Mouse (Mus musculus): ENCODE data around the gene Dgkh.
A peak's percentile ranks its signal among the peaks of the same experiment; 100 is the strongest.

Dgkh gene

DNA sequence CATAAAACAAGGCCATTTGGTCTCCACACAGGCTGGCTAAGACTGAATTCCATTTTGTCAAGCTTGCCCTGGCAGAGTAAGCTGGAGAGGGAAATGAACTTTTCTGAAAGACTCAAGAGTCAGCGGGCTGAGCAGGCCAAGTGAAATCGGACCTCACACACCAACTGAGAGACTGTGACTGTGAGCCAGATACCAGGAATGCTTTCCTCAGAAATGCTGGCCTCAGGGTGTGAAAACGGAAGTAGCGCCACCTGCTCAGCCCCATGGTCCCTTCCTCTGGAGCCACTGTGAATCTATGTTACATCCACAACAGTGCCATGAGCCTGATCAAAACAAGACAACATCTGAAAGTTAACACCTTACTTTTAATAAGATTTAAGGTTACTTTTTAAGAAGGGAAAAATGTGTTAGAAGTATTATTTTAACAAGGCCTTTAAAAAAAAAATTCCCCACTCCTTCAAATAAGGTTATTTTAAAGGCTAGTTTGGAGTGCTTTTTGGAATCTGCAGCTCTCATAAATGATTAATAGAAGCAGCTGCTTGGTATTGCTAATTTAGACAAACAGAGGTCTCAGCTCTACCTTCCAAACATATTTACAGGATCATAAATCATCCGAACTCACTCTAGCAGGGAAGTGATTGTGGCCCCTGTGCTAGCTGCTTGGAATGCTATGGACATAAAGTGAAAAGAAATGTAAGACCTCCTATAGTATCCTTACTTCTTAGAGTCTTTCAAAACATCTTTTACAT, 193.8 kb downstream of the Dgkh start:
- peak; percentile 35 for DNase-seq (ENCODE audit: low read depth, low spot score)

DNA sequence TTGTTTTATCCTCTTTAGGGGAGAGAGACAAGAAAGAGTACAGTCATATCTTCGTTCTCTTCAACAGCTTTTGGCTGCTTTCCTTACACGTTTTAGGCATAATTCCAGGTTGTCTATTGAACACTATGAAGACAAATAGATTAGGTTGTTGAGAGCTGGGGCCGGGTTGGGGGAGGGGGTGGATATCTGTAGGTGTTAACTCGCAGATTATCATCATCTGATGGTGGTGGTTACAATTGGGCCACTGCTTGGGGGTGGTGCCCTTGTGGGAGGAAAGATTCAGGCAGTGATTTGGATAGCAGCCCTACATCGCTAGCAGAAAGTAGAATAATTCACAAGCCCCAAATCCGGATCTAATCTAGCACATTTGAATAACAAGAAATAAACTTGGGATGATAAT, 195.0 kb downstream of the Dgkh start:
- DNase-seq (ENCODE audit: low read depth, low spot score): no peak

DNA sequence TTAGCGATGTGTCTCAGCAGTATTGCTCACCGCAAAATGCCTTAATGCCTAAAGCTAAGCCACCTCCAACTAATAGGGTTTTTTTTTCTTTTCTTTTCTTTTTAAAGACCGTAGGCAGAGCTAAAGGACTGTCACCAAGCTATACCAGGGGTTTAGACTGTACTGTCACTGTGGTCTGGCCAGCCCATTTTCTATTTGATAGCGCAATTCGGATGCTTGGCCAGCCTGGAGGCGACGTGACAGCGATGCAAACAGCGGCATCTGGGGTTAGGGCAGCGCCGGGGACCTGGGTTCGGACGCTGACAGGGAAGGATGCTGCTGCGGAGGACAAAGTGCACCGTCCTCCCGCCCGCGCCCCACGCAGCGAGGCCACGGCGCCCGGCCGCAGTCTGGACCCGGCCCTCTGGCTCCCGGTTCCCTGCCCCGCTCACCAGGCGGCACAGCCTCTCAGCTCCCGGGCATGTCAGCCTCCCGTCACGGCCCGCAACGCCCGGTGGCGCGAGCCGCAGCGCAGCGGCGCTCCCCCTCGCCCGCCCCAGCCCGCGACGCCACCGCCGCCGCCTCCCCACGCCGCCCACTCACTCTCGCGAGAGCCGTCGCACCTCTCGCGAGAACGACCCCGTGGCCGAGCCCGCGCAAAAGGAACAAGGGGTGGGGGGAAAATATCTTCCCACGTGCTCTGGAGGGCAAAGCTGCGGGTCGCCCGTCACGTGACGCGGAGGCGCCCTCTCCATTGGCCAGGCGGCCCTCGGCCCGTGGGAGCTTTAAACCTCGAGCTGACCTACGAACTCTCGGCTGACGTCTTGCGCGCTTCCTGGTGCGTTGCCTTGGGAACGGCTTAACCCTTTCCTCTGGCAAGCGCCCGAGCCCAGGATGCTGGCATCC, 196.1 kb downstream of the Dgkh start, which contains the start of gene Akap11:
Gene Akap11 (minus strand): TSS at position 528 of the 885 bp plus-strand sequence.
- DNase-seq (ENCODE audit: low read depth, low spot score): peak; percentile 93

DNA sequence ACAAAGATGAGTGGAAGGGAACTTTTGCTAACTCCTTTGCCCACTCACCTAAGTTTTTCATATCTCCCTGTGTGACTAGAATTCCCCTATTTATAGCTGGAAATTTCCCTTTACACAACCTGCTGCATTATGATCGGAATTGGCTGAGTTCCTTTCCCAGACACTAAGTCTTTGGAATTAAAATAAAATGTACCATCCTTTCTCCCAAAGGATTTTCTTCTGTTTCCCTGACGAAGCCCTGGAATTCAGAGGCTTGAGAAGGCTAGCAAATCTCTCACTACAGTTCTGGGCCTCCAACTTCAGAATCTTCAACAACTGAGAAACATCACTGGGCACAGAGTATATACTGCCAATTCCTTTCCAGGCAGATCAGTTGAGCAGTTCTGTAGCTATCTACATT, 197.2 kb downstream of the Dgkh start:
- DNase-seq (ENCODE audit: low read depth, low spot score): no peak

DNA sequence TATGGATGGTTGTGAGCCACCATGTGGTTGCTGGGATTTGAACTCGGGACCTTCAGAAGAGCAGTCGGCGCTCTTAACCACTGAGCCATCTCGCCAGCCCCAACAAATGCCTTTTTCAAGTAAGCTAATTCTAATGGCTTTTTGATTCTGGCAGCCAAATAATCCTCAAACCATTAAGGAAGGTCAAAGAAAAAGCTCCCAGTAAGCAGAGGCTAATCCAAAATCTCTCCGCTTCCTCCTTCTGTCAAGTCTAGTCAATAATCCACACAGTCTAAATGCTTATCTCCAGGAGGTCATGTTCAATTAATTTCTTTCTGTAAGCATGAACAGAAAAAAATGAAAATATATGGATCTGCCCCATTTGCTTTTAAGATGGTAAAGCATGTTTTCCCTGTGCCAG, 197.9 kb downstream of the Dgkh start:
- no peak for DNase-seq (ENCODE audit: low read depth, low spot score)

DNA sequence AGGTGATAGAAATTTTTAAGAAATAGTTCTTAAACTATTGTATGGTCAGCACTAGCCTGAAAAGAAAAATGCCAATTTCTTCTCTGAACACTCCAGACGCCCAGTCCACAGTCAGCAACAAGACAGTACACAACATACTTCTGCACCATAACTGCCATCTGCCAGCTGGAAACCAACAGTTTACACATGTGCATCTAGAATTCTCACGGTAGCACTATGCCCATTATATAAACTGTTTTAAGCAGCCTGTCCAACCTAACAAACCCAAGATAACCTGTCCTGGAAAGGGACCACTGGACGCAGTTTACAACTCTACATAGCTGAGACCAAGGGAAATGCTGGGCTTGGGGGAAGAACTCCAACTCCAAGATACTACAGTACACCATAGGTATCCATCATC, 198.9 kb downstream of the Dgkh start:
- no peak for DNase-seq (ENCODE audit: low read depth, low spot score)

DNA sequence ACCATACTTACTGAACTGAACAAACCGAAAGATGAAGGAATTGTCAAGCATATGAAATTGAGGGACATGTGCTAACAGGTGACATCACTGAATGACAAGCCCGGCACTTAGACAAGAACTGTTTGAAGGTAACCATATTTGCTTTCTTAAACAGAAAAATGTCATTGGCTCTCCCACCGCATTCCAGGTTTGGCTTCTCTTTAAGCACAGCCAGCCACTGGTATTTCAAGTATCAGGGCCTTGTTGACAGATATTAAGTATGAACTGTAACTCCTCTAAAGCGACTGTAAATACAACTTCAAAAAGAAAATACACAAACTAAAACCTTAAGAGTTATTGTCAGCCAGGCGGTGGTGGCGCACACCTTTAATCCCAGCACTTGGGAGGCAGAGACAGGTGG, 200.2 kb downstream of the Dgkh start:
- no peak for DNase-seq (ENCODE audit: low read depth, low spot score)

DNA sequence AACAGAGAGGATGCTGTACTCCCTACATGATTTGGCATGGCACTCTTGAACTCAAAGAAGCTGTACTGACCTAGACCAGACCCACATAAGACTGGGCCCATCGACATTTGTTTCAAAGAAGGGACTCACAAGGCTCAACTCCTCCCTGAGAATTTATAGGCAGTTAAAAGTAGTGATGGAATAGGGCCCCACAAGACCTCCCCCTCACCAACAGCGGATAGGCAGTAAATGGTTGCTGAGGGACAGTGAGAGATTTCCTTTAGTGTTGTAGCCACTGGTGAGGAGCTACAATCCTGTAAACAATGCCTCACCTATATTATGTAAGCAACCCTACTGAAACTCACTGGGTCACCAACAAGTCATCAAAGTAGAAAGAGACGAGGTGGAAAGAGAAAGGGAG, 202.3 kb downstream of the Dgkh start:
- DNase-seq (ENCODE audit: low read depth, low spot score): no peak

DNA sequence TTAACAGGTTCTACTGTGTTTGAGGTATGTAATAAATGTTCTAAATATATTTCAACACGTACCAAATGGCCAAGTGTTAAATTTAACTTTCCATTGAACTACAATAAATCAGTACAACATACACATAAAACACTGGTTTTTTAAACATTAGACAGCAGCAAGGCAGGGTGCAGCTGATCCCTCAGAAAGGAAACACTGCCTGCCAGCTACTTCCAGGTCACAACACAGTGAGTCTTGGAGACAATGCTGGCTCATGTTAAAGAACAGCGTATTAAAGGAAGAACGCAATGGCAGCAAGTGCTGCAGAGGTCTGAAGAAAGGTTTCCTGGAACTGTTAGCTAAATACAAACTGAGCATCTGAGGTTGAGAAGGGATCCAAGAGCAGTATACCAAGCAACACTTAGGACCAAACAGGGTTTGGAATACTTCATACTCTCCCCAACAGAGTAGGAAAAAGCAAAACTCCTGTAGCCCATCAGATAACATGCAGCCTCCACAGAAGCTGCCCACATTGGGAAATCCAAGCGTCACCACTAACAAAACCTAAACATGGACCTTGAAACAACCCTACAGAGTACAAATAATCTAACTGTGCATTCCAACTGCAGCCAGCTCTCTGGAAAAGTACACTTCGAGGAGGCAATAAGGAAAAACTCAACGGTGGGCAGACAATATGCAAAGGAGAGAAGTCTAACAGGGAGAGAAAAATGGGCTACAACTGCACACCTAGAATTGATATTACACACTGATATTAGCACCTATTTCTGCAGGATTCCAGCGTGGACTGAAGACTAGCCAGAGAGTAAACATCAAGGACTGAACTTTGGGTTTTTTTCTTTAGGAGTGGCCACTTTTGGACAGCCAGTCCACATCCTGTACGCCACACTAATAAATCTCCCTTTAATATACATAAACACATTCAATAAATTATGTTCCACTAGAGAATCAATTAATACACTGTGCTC, 203.8 kb downstream of the Dgkh start:
- no peak for DNase-seq (ENCODE audit: low read depth, low spot score)

DNA sequence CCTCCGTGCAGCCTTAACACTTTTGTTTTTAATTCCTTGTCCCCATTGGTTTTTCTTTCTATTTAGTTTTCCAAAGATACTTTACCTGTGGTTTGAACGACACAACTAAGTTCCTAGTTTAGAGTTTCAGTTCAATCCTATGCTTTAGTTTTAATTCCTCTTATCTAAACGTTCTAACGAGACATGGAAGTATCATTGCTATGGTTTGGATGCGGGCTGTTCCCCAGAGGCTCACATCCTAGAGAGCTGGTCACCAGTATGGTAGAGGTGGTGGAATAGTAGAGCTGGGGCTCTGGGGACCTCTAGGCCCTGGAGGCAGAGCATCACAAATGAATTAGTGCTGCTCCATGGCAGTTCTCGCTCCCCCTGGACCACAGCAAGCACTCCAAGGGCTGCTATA, 205.7 kb downstream of the Dgkh start:
- no peak for DNase-seq (ENCODE audit: low read depth, low spot score)

DNA sequence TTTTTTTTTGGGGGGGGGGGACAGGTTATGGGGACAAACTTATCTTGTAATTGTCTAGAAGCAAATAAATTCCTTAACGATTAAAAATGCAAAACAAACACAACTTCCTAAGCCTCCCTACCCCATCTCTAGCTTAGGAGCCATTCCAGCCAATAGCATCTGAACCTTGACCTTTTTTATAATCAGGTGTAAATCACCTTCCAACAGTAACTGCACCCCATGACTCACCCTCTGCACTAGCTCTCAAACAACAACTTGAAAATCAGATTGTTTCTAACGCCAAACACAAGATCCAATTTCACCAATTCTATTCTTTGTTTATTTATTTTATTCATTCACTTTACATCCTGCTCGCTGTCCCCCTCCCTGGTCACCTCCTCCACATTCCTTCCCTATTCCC, 206.1 kb downstream of the Dgkh start:
- no peak for DNase-seq (ENCODE audit: low read depth, low spot score)

DNA sequence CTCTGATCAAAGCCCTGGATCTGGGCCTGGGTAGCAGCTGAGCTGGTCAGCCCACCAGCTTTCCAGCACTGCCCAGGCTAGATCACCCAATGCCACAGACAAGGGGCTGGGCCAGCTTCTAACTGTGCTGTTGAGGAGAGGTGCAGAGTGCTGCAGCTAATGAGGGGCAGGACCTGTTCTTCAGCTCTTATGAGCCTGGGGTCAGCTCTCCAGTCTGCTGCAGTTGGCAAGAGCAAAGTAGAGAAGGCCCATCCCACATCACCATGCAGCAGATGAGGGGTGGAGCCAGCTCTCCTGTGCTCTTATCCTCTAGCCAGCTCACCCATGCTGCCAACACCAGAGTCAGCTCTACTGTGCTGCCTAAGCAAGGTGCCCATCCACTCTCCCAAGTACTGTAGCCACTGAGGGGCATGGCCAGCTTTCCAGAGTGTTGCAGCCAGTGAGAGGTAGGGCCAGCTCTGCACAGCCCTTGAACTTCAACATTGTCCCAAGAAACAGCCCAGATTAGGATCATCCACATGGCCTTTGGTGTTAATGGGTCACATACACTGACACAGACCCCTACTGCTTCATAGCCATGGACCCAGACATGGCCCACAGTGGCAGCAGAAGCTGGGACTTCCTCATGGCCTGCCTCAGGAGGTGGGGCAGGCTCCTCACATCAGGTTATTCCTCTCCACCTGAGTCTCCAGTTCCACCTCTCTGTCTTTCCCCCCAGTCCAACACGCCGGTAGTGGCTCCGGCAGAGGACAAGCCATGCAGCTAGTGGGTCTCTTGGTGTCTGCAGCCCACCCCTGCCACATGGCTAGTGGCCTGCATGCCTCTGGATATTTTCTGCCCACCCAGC, 206.7 kb downstream of the Dgkh start:
- no peak for DNase-seq (ENCODE audit: low read depth, low spot score)

DNA sequence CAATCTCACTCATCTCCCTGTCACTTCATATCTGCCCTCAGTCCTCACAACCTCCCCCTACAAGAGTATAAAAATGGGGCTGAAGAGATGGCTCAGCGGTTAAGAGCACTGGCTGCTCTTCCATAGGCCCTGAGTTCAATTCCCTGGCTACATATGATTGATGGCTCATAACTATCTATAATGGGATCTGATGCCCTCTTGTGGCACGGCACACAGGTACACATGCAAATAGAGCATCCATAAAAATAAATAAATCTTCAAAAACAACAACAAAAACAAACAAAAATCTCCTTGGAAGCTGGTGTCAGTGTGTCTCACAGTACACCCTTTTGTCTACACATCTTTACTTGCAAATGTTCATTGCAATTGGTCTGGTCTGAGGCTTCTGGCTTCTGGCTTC, 207.5 kb downstream of the Dgkh start:
- no peak for DNase-seq (ENCODE audit: low read depth, low spot score)

DNA sequence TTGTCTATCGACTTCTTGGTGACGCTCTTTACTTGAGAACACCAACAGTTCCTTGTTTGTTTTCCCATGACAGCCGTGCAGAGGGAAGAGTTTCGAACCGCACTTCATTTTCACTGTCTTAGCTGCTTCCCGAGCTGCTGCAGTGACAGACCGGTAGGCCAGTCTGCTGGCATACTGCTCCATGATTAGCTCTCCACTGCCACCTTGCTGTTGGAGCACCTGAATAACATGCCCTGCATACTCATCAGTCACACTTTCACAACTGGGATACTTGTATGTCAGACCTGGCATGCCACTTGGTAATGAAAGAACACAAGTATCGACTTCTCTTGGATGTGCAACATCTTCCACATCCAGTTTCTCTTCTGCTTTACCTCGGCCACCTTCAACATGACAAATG, 221.9 kb downstream of the Dgkh start:
- DNase-seq (ENCODE audit: low read depth, low spot score): no peak

DNA sequence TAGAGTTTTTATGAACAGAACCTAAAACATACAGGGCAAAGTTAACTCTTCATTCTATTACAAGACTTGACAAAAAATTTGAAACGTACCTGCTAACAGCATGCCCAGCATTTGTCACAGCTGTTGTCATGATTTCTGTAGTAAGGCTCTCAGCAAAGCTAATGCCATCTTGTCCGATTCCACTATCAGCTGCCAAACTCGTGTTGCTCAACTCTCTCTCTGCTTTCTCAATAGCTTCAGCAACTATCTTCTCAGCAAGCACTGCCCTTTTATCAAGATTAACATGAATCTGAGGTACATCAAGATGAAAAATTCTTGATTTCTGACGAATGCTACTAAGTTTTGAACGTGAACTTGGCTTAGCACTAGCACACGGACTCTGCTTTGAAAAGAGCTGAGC, 222.8 kb downstream of the Dgkh start:
- no peak for DNase-seq (ENCODE audit: low read depth, low spot score)
